ENCODE assay signal across 12 mouse cellular contexts in genomic region chr5:100861811-100862210, GRCm38 (mm10). TPM values are rescaled to one million over a fixed set of nuclear protein-coding genes. Genes with fewer than 3 reads are reported as not detected.
DNase-seq lines count a peak whose midpoint lies in the region; ATAC-seq and TF ChIP-seq lines count a peak whose summit lies in the region.
"Had no signal": no experiment of that assay in that cellular context is flagged by ENCODE, and none has a peak within 500 bp of the region (broad histone marks: within the 10 kb centered on the region; RNA-seq: fewer than 3 reads in every experiment).

No protein-coding gene starts in this region.

- no peaks in the 10 kb centered on the region for H3K9me3 ChIP-seq in liver, postnatal 0 days (ENCODE audit: low read length)
- no peaks in the 10 kb centered on the region for H3K9me3 ChIP-seq in liver, embryonic 11.5 days (ENCODE audit: control insufficient read depth, low read length)
- H3K9me3 ChIP-seq: embryonic facial prominence, embryonic 13.5 days; hindbrain, embryonic 12.5 days had no signal

- H3K27ac ChIP-seq in liver, postnatal 0 days (ENCODE audit: low read depth) = peak overlapping the region; percentile 86
- no peak overlapping the region for H3K27ac ChIP-seq in liver, embryonic 11.5 days (ENCODE audit: low read depth, low read length)
- H3K27ac ChIP-seq: embryonic facial prominence, embryonic 13.5 days; hindbrain, embryonic 12.5 days had no signal

- CTCF ChIA-PET in Patski (lab: Charles Lee) = interaction anchor here (0.7 to 2.1 kb wide), 6 partner anchors 13 to 187 kb away, joined by 3 to 9 read pairs (median 4); partner anchors contain the start of genes Coq2 and Gpat3

- 77% methylated on average over 7 of the region's 7 CpGs for whole genome bisulfite sequencing in liver, postnatal 0 days (ENCODE audit: insufficient replicate concordance)
- 72% methylated on average over 7 of the region's 7 CpGs for WGBS in liver, embryonic 11.5 days

- no peak for DNase-seq in liver, postnatal 0 days
- no peak for DNase-seq in liver, embryonic 11.5 days (ENCODE audit: low spot score)
- no peak for DNase-seq in Patski (ENCODE audit: low read depth, low spot score)
- DNase-seq in adrenal gland, postnatal 36 days = peak; percentile 66 to 76
- no peak for DNase-seq in ovary, postnatal 10 days (ENCODE audit: low spot score)
- DNase-seq in cerebellum, adult 11 months = no peak
- DNase-seq: cerebellum, postnatal 25 days had no signal

- POLR2A ChIA-PET in Patski (lab: Charles Lee) = no interaction called here

- in situ Hi-C loops in Patski (cut with MboI; ENCODE audit: low pct_unique_long_range_greater_than_20kb) = no loop called here

- H3K4me2 ChIP-seq in liver, postnatal 0 days (ENCODE audit: low read depth, low read length) = no peak overlapping the region
- H3K4me2 ChIP-seq in liver, embryonic 11.5 days = no peak overlapping the region
- H3K4me2 ChIP-seq: embryonic facial prominence, embryonic 13.5 days; hindbrain, embryonic 12.5 days; midbrain, embryonic 11.5 days had no signal

- H3K27me3 ChIP-seq in liver, postnatal 0 days (ENCODE audit: insufficient read depth, low read length) = no peaks in the 10 kb centered on the region
- H3K27me3 ChIP-seq in liver, embryonic 11.5 days (replicated peaks; ENCODE audit: control insufficient read depth, insufficient read depth, low read length) = no peaks in the 10 kb centered on the region
- no peaks in the 10 kb centered on the region for H3K27me3 ChIP-seq in Patski
- H3K27me3 ChIP-seq: embryonic facial prominence, embryonic 13.5 days; hindbrain, embryonic 12.5 days had no signal

- peak; percentile 20; the same call in 1 of the 2 replicates for ATAC-seq in liver, postnatal 0 days
- no peak for ATAC-seq in liver, embryonic 11.5 days (replicated peaks; ENCODE audit: low FRiP score)
- peak; percentile 100 for ATAC-seq in Patski
- ATAC-seq in megakaryocyte, adult 5-6 weeks (ENCODE audit: poor library complexity, severe bottlenecking) = peak; percentile 45

- H3K9ac ChIP-seq in liver, postnatal 0 days (replicated peaks) = no peak overlapping the region
- H3K9ac ChIP-seq in liver, embryonic 11.5 days (ENCODE audit: low read depth, low read length) = no peak overlapping the region
- H3K9ac ChIP-seq: embryonic facial prominence, embryonic 13.5 days; hindbrain, embryonic 12.5 days had no signal

- H3K4me1 ChIP-seq in liver, postnatal 0 days (ENCODE audit: insufficient read depth) = peaks cover 30% of the 10 kb centered on the region
- peaks cover 3% of the 10 kb centered on the region for H3K4me1 ChIP-seq in liver, embryonic 11.5 days (replicated peaks; ENCODE audit: control insufficient read depth, insufficient read depth, low read length)
- H3K4me1 ChIP-seq: embryonic facial prominence, embryonic 13.5 days; hindbrain, embryonic 12.5 days had no signal

- TF ChIP-seq EP300 in liver, postnatal 0 days (IDR thresholded peaks at IDR 0.05; ENCODE audit: low read depth) = no peak

- TF ChIP-seq CTCF in liver, postnatal 0 days (IDR thresholded peaks at IDR 0.05; ENCODE audit: low read depth) = no peak
- TF ChIP-seq CTCF in Patski (IDR thresholded peaks at IDR 0.05) = no peak

- no peak overlapping the region for H3K4me3 ChIP-seq in liver, postnatal 0 days (ENCODE audit: low read depth, low read length)
- H3K4me3 ChIP-seq in liver, embryonic 11.5 days (ENCODE audit: low read depth, low read length) = no peak overlapping the region
- H3K4me3 ChIP-seq: embryonic facial prominence, embryonic 13.5 days; hindbrain, embryonic 12.5 days had no signal

- 0 out of 2 replicates have a peak, but pooled peaks cover 3% of the 10 kb centered on the region for H3K36me3 ChIP-seq in liver, postnatal 0 days (replicated peaks; ENCODE audit: insufficient read depth, low read length)
- H3K36me3 ChIP-seq in liver, embryonic 11.5 days (ENCODE audit: control insufficient read depth, insufficient read depth, low read length) = no peaks in the 10 kb centered on the region
- H3K36me3 ChIP-seq: embryonic facial prominence, embryonic 13.5 days; G1E; hindbrain, embryonic 12.5 days had no signal

RNA-seq across cellular contexts. Expression of gene Gpat3, which starts 16.3 kb away (rescaled TPM):
- 12.2 and 21.2 TPM in 2 replicates for polyA plus RNA-seq in liver, postnatal 0 days (2015; fragmentation: Nextera tagmentation; extraction: Ambion mirVana)
- 0.60 and 1.2 TPM in 2 replicates for polyA plus RNA-seq in liver, embryonic 11.5 days (2014; fragmentation: Nextera tagmentation; extraction: Ambion mirVana)
- polyA plus RNA-seq in Patski (2021) = 11.9 TPM
- 10 to 100 TPM; 14.7 to 15.1 TPM for total RNA-seq in adrenal gland, postnatal 36 days (2021)
- 3.1 and 3.2 TPM in 2 replicates for total RNA-seq in megakaryocyte, adult 5-6 weeks (2015)
- 3.9 and 4.0 TPM in 2 replicates for total RNA-seq in megakaryocyte, adult 5-6 weeks (2017)
- polyA plus RNA-seq: G1E had no signal

RNA-seq across cellular contexts. Expression of gene Abraxas1, which starts 41.0 kb away (rescaled TPM):
- polyA plus RNA-seq in liver, postnatal 0 days (2015; fragmentation: Nextera tagmentation; extraction: Ambion mirVana) = 11.4 and 11.8 TPM in 2 replicates
- 36.8 and 37.4 TPM in 2 replicates for polyA plus RNA-seq in liver, embryonic 11.5 days (2014; fragmentation: Nextera tagmentation; extraction: Ambion mirVana)
- polyA plus RNA-seq in Patski (2021) = 18.5 TPM
- 10 to 100 TPM; 11.5 to 12.7 TPM for total RNA-seq in adrenal gland, postnatal 36 days (2021)
- 5.9 and 12.7 TPM in 2 replicates for total RNA-seq in megakaryocyte, adult 5-6 weeks (2015)
- total RNA-seq in megakaryocyte, adult 5-6 weeks (2017) = 15.0 and 16.3 TPM in 2 replicates

Comparison
In these comparisons a context has a peak if more than half of its experiments do, and no peak if none do; other contexts are left out.
1. DNase-seq: peak in adrenal gland, postnatal 36 days (2 of 2); none in liver, postnatal 0 days (single experiment), liver, embryonic 11.5 days (single experiment), Patski (single experiment), ovary, postnatal 10 days (single experiment) and cerebellum, adult 11 months (single experiment).